Mouse (Mus musculus) cortical plate, adult 2 months (tissue): ENCODE data around the gene Wars2.

Source experiments
- CTCF ChIP-seq: fragments of 200-500 bp; IDR thresholded peaks from 2 replicates; pipeline ENCODE4 v1.5.1; 2011; ENCODE audit warnings: mild to moderate bottlenecking, control low read depth, low read length; ENCODE audit not compliant: insufficient read depth; ENCODE audit errors: extremely low read depth
- POLR2A ChIP-seq: fragments of 200-500 bp; IDR thresholded peaks from 2 replicates; pipeline ENCODE4 v1.6.1; 2011; ENCODE audit warnings: mild to moderate bottlenecking, low read length, control low read depth; ENCODE audit not compliant: insufficient read depth; ENCODE audit errors: extremely low read depth

GRCm38 (mm10) chr3:99235804-99236755 is 95.2 kb downstream of the Wars2 start:
- no peak for TF ChIP-seq POLR2A
- no peak for TF ChIP-seq CTCF
